Mouse (Mus musculus) cortical plate, adult 2 months (tissue): ENCODE measurements at regions not wholly inside any gene's neighbourhood (a gene's known extent, or its start where the extent isn't known, plus 50 kb on each side); places are given as distances from the start of the nearest gene placed in this dataset.

Source experiments
- CTCF ChIP-seq: fragments of 200-500 bp; IDR thresholded peaks from 2 replicates; pipeline ENCODE4 v1.5.1; 2011; ENCODE audit warnings: mild to moderate bottlenecking, control low read depth, low read length; ENCODE audit not compliant: insufficient read depth; ENCODE audit errors: extremely low read depth
- POLR2A ChIP-seq: fragments of 200-500 bp; IDR thresholded peaks from 2 replicates; pipeline ENCODE4 v1.6.1; 2011; ENCODE audit warnings: mild to moderate bottlenecking, low read length, control low read depth; ENCODE audit not compliant: insufficient read depth; ENCODE audit errors: extremely low read depth

- no peak for TF ChIP-seq CTCF
- TF ChIP-seq POLR2A, result no peak
Measured at GRCm38 (mm10) chr8:26731111-26731510, 246.0 kb upstream of the Zfp703 start.
